Mouse (Mus musculus) CH12.LX (cell line): Measurements from ENCODE around the gene Hhipl1. TPM values are rescaled to one million over a fixed set of nuclear protein-coding genes. Genes with fewer than 3 reads are reported as not detected.

Source experiments
- DNase-seq: peaks from one replicate; pipeline ENCODE4 v3.0.0-alpha.2; 2013; ENCODE audit errors: extremely low read depth
- H3K27ac ChIP-seq: 2 replicates; pipeline ENCODE4 v1.5.1; 2012; ENCODE audit warnings: low read depth, mild to moderate bottlenecking, control low read depth, moderate library complexity; ENCODE audit not compliant: insufficient read depth
- H3K27me3 ChIP-seq: replicated peaks from 2 replicates; pipeline ENCODE3; 2012; ENCODE audit warnings: inconsistent platforms
- H3K36me3 ChIP-seq, 2 experiments: replicated peaks in 1 of 2; 2 replicates each; pipeline versions ENCODE3 to v1.6.1; 2012; ENCODE audit warnings: inconsistent platforms in 1 of 2, low read length in 1 of 2, mild to moderate bottlenecking in 1 of 2, mixed read lengths in 1 of 2, moderate library complexity in 1 of 2; ENCODE audit not compliant: control insufficient read depth in 1 of 2, insufficient read depth in 1 of 2
- H3K4me1 ChIP-seq, 2 experiments: 2 replicates each; pipeline ENCODE4 v1.6.1; 2012; ENCODE audit warnings: inconsistent platforms in 1 of 2, moderate library complexity in 1 of 2; ENCODE audit not compliant: insufficient read depth in 2 of 2, control insufficient read depth in 1 of 2
- H3K4me2 ChIP-seq: 2 replicates; pipeline ENCODE4 v1.6.1; 2012; ENCODE audit warnings: low read depth, mild to moderate bottlenecking, control low read depth; ENCODE audit not compliant: poor library complexity, insufficient read depth, severe bottlenecking
- H3K4me3 ChIP-seq, 3 experiments: fragments of 150-350 bp in 1 of 3; sonication (generic) in 1 of 3; replicated peaks in 1 of 3; 2 replicates each; pipeline versions ENCODE3 to v1.5.1; 2011 to 2012; ENCODE audit warnings: low read depth in 2 of 3, low read length in 2 of 3, mild to moderate bottlenecking in 2 of 3, moderate library complexity in 2 of 3, control low read depth in 1 of 3, improper control_type of control experiment in 1 of 3, inconsistent platforms in 1 of 3, mixed read lengths in 1 of 3; ENCODE audit not compliant: poor library complexity in 1 of 3
- H3K79me2 ChIP-seq: replicated peaks from 2 replicates; pipeline ENCODE4 v1.6.1; 2012; ENCODE audit warnings: mild to moderate bottlenecking, moderate library complexity; ENCODE audit not compliant: control insufficient read depth, poor library complexity, insufficient read depth, severe bottlenecking; ENCODE audit errors: extremely low read depth
- H3K9ac ChIP-seq: 2 replicates; pipeline ENCODE4 v1.6.1; 2012; ENCODE audit warnings: low read depth, mild to moderate bottlenecking, control low read depth, moderate library complexity; ENCODE audit not compliant: insufficient read depth
- H3K9me3 ChIP-seq: replicated peaks from 2 replicates; pipeline ENCODE3; 2012; ENCODE audit warnings: low read length, inconsistent platforms, mixed read lengths
- CHD1 ChIP-seq: IDR thresholded peaks from 2 replicates; pipeline ENCODE4 v1.6.1; 2012; ENCODE audit warnings: low read depth, low read length, improper control_type of control experiment, inconsistent platforms
- CHD2 ChIP-seq: IDR thresholded peaks from 2 replicates; pipeline ENCODE4 v1.6.1; 2011; ENCODE audit warnings: low read length, improper control_type of control experiment
- E2F4 ChIP-seq: IDR thresholded peaks from 2 replicates; pipeline ENCODE4 v1.6.1; 2011; ENCODE audit warnings: low read depth, low read length, improper control_type of control experiment; ENCODE audit not compliant: insufficient replicate concordance
- EP300 ChIP-seq: IDR thresholded peaks from 2 replicates; pipeline ENCODE4 v1.6.1; 2011; ENCODE audit warnings: low read length, improper control_type of control experiment
- ETS1 ChIP-seq: conservative IDR thresholded peaks from 2 replicates; pipeline ENCODE4 v1.6.1; 2012; ENCODE audit warnings: low read depth, mild to moderate bottlenecking, inconsistent platforms, low read length, improper control_type of control experiment, moderate library complexity
- GABPA ChIP-seq: IDR thresholded peaks from 2 replicates; pipeline ENCODE4 v1.6.1; 2012; ENCODE audit warnings: low read depth, low read length, improper control_type of control experiment, inconsistent platforms; ENCODE audit not compliant: insufficient replicate concordance
- JUND ChIP-seq: conservative IDR thresholded peaks from 2 replicates; pipeline ENCODE4 v1.6.1; 2011; ENCODE audit warnings: low read depth, low read length, improper control_type of control experiment
- MAFK ChIP-seq: IDR thresholded peaks from 2 replicates; pipeline ENCODE4 v1.6.1; 2011; ENCODE audit warnings: low read length, improper control_type of control experiment; ENCODE audit not compliant: insufficient replicate concordance
- MYC ChIP-seq: IDR thresholded peaks from 2 replicates; pipeline ENCODE4 v1.6.1; 2011; ENCODE audit warnings: low read depth, mild to moderate bottlenecking, improper control_type of control experiment, low read length
- NRF1 ChIP-seq: IDR thresholded peaks from 2 replicates; pipeline ENCODE4 v1.6.1; 2014; ENCODE audit warnings: low read depth, mild to moderate bottlenecking, inconsistent platforms, low read length, improper control_type of control experiment, moderate library complexity
- POLR2AphosphoS2 ChIP-seq: IDR thresholded peaks from 2 replicates; pipeline ENCODE4 v1.6.1; 2011; ENCODE audit warnings: low read depth, low read length, improper control_type of control experiment
- RAD21 ChIP-seq: IDR thresholded peaks from 2 replicates; pipeline ENCODE4 v1.6.1; 2011; ENCODE audit warnings: low read depth, mild to moderate bottlenecking, low read length, improper control_type of control experiment, moderate library complexity
- RCOR1 ChIP-seq: conservative IDR thresholded peaks from 2 replicates; pipeline ENCODE4 v1.6.1; 2012; ENCODE audit warnings: low read depth, mild to moderate bottlenecking, inconsistent platforms, low read length, improper control_type of control experiment
- SMC3 ChIP-seq: IDR thresholded peaks from 2 replicates; pipeline ENCODE4 v1.6.1; 2011; ENCODE audit warnings: low read depth, low read length, improper control_type of control experiment
- TCF12 ChIP-seq: IDR thresholded peaks from 2 replicates; pipeline ENCODE4 v1.6.1; 2014; ENCODE audit warnings: low read depth, mild to moderate bottlenecking, inconsistent platforms, low read length, improper control_type of control experiment
- USF2 ChIP-seq: conservative IDR thresholded peaks from 2 replicates; pipeline ENCODE4 v1.6.1; 2011; ENCODE audit warnings: low read depth, low read length, improper control_type of control experiment
- ZC3H11A ChIP-seq: IDR thresholded peaks from 2 replicates; pipeline ENCODE4 v1.6.1; 2012; ENCODE audit warnings: low read depth, mild to moderate bottlenecking, inconsistent platforms, low read length, improper control_type of control experiment
- ZKSCAN1 ChIP-seq: IDR thresholded peaks from 2 replicates; pipeline ENCODE4 v1.6.1; 2012; ENCODE audit warnings: low read depth, inconsistent platforms, low read length, improper control_type of control experiment, borderline replicate concordance
- ZMIZ1 ChIP-seq: IDR thresholded peaks from 2 replicates; pipeline ENCODE4 v1.6.1; 2012; ENCODE audit warnings: low read depth, mild to moderate bottlenecking, inconsistent platforms, low read length, improper control_type of control experiment
- dilution Hi-C: fragments of 300-500 bp; cut with MboI; formaldehyde crosslinking; loops from 2 replicates; pipeline ENCODE4 v1.14.3; 2020; ENCODE audit warnings: low sequenced_read_pairs; ENCODE audit not compliant: extremely low pct_unique_long_range_greater_than_20kb, extremely low pct_ligation_motif_present
- in situ Hi-C: fragments of 300-500 bp; cut with MboI; formaldehyde crosslinking; loops from 3 replicates; pipeline ENCODE4 v1.14.3; 2019; ENCODE audit warnings: low sequenced_read_pairs, low pct_ligation_motif_present, low pct_unique_long_range_greater_than_20kb, mixed read lengths
- polyA plus RNA-seq: library from polyadenylated mRNA; unstranded; fragments of >175 nt; gene quantifications from 2 replicates; pipeline ENCODE4 v1.2.1, GENCODE M21; 2012; ENCODE audit warnings: low read depth; ENCODE audit not compliant: insufficient read length
- total RNA-seq, 2 experiments: library from RNA; depleted of rRNA; stranded (reverse); fragments of 300-350 nt in 1 of 2; fragments of >200 nt in 1 of 2; gene quantifications; 2 replicates each; pipeline ENCODE4 v1.2.3; 2012 to 2014

Gene Hhipl1
- total and polyA plus RNA-seq, 3 experiments, result not detected

- DNase-seq, result no peak
- dilution Hi-C loops (no loop called here), in situ Hi-C loops (loop anchor here (10.0 kb wide), 1 partner anchor 126 kb away; no protein-coding TSS in a partner anchor)
- Histone ChIP-seq H3K4me3 (no peak overlapping the region), H3K9me3 (peaks cover 6% of the 10 kb centered on the region), H3K79me2 (no peaks in the 10 kb centered on the region), H3K27ac (no peak overlapping the region), H3K4me2 (no peak overlapping the region), H3K27me3 (peaks cover 88% of the 10 kb centered on the region), H3K4me1 (no peaks in the 10 kb centered on the region), H3K36me3 (no peaks in the 10 kb centered on the region), H3K9ac (no peak overlapping the region)
- no peak for TF ChIP-seq TCF12
- TF ChIP-seq CHD1, result no peak
- no peak for TF ChIP-seq NRF1
- TF ChIP-seq MAFK, result no peak
- TF ChIP-seq CHD2, result no peak
- TF ChIP-seq ZC3H11A, result no peak
- TF ChIP-seq E2F4, result no peak
- TF ChIP-seq RAD21, result no peak
- TF ChIP-seq SMC3, result no peak
- no peak for TF ChIP-seq MYC
- TF ChIP-seq ZMIZ1, result no peak
- no peak for TF ChIP-seq EP300
- no peak for TF ChIP-seq USF2
- no peak for TF ChIP-seq JUND
- TF ChIP-seq POLR2AphosphoS2, result no peak
Observed at GRCm38 (mm10) chr12:108368921-108369320, 62.9 kb downstream of the Hhipl1 start.

- dilution Hi-C loops, result no loop called here
Observed at GRCm38 (mm10) chr12:108370596-108371428, 64.7 kb downstream of the Hhipl1 start, which contains the start of gene Eml1. TSS of gene Eml1 (plus strand) at chr12:108370957.

More at GRCm38 (mm10) chr12:108370596-108371428, 64.7 kb downstream of the Hhipl1 start, which contains the start of gene Eml1:
- Histone ChIP-seq H3K36me3 (no peaks in the 10 kb centered on the region), H3K79me2 (no peaks in the 10 kb centered on the region), H3K9ac (no peak within 1 kb of the TSS), H3K27ac (no peak within 1 kb of the TSS), H3K4me1 (no peaks in the 10 kb centered on the region), H3K4me2 (no peak within 1 kb of the TSS), H3K27me3 (peaks cover 93% of the 10 kb centered on the region), H3K9me3 (peaks cover 6% of the 10 kb centered on the region), H3K4me3 (no peak within 1 kb of the TSS)
- in situ Hi-C loops, result no loop called here
- TF ChIP-seq EP300, result no peak
- no peak for TF ChIP-seq GABPA
- no peak for TF ChIP-seq RCOR1
- TF ChIP-seq ETS1, result no peak
- TF ChIP-seq ZKSCAN1, result no peak
- no peak for DNase-seq
